Mouse (Mus musculus): ENCODE measurements at regions not wholly inside any gene's neighbourhood (a gene's known extent, or its start where the extent isn't known, plus 50 kb on each side); places are given as distances from the start of the nearest gene placed in this dataset.

DNA sequence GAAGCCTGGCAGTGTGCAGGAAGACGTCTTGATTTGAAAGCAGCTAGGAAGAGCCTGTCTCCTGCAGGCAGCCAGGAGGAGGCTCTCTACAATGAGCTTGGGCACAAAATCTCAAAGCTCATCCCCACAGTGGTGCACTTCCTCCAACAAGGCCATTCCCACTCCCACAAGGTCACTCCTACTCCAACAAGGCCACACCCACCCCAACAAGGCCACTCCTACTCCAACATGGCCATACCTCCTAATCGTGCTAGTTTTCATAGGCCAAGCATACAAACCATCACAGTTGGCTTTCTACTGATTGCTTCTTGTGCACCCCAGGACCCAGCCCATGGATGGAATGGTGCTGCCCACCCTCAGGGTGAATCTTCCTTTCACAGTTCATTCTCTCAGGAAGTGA lies 223.7 kb downstream of the Matn1 start:
- Histone ChIP-seq H3K27ac (ENCODE audit: insufficient read depth, low read depth) (no peak overlapping the region), H3K36me3 (replicated peaks in 1 of 2; ENCODE audit: control insufficient read depth in 1 of 2, insufficient read depth in 1 of 2, low read length in 1 of 2) (no peaks in the 10 kb centered on the region), H3K79me2 (replicated peaks; ENCODE audit: control insufficient read depth, extremely low read depth, insufficient read depth, poor library complexity, severe bottlenecking) (no peaks in the 10 kb centered on the region), H3K4me3 (replicated peaks in 1 of 3; ENCODE audit: low read depth in 2 of 3, low read length in 2 of 3, poor library complexity in 1 of 3) (no peak overlapping the region), H3K9ac (ENCODE audit: insufficient read depth, low read depth) (no peak overlapping the region), H3K27me3 (replicated peaks) (peaks cover 86% of the 10 kb centered on the region), H3K9me3 (replicated peaks; ENCODE audit: low read length) (peaks cover 2% of the 10 kb centered on the region), H3K4me2 (ENCODE audit: insufficient read depth, low read depth, poor library complexity, severe bottlenecking) (no peak overlapping the region), H3K4me1 (ENCODE audit: control insufficient read depth in 1 of 2, insufficient read depth in 2 of 2) (peaks cover 0 to 3% of the 10 kb centered on the region in 2 experiments; a peak in 1 of 4 replicates)
- no peak for DNase-seq (ENCODE audit: extremely low read depth)
- dilution Hi-C loops (cut with MboI; ENCODE audit: extremely low pct_ligation_motif_present, extremely low pct_unique_long_range_greater_than_20kb, low sequenced_read_pairs) (no loop called here), in situ Hi-C loops (cut with MboI; ENCODE audit: low pct_ligation_motif_present, low pct_unique_long_range_greater_than_20kb, low sequenced_read_pairs) (no loop called here)
- TF ChIP-seq GABPA (IDR thresholded peaks at IDR 0.05; ENCODE audit: insufficient replicate concordance, low read depth, low read length) (no peak), ZNF384 (IDR thresholded peaks at IDR 0.05; ENCODE audit: low read depth, low read length) (no peak), JUN (IDR thresholded peaks at IDR 0.05; ENCODE audit: insufficient read depth, low read depth, low read length) (no peak)

DNA sequence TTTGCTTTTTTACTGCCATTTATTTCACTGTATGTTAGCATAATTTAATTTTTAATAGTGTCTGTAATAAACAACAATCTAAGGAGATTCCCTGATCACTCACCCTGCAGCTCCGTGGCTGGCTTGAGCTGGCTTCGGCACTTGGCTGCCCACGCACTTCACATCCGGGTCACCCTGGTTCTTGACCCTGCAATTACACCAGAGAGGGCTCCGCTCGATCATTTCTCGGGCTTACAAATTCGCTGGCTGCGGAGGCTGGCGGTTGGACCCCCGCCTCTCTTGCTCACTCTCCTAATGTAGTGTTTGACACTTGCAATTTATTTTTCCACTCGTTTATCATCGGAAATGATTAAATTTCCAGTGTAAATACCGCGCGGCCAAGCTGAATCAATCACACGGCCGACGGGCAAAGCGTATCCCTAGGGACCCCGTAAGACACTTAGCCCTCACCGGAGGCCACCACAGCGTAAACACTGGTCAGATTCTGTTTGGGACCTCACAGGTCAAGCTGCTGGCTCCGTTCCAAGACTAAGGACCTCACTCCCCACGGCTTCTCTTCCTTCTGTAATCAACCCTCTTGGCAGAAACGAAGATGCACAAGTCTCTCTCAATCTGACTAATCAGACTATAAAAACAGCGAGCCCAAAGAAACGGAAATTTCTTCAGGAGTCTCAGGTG lies 229.7 kb downstream of the Matn1 start:
- H3K9ac ChIP-seq (ENCODE audit: insufficient read depth, low read depth) = no peak overlapping the region
- H3K36me3 ChIP-seq (replicated peaks in 1 of 2; ENCODE audit: control insufficient read depth in 1 of 2, insufficient read depth in 1 of 2, low read length in 1 of 2) = no peaks in the 10 kb centered on the region
- in situ Hi-C loops (cut with MboI; ENCODE audit: low pct_ligation_motif_present, low pct_unique_long_range_greater_than_20kb, low sequenced_read_pairs) (no loop called here), dilution Hi-C loops (cut with MboI; ENCODE audit: extremely low pct_ligation_motif_present, extremely low pct_unique_long_range_greater_than_20kb, low sequenced_read_pairs) (no loop called here)
- H3K4me1 ChIP-seq (ENCODE audit: control insufficient read depth in 1 of 2, insufficient read depth in 2 of 2) = no peaks in the 10 kb centered on the region
- H3K27ac ChIP-seq (ENCODE audit: insufficient read depth, low read depth) = no peak overlapping the region
- no peaks in the 10 kb centered on the region for H3K79me2 ChIP-seq (replicated peaks; ENCODE audit: control insufficient read depth, extremely low read depth, insufficient read depth, poor library complexity, severe bottlenecking)
- peaks cover 70% of the 10 kb centered on the region for H3K27me3 ChIP-seq (replicated peaks)
- H3K4me2 ChIP-seq (ENCODE audit: insufficient read depth, low read depth, poor library complexity, severe bottlenecking) = no peak overlapping the region
- no peak for DNase-seq (ENCODE audit: extremely low read depth)
- no peak overlapping the region for H3K4me3 ChIP-seq (replicated peaks in 1 of 3; ENCODE audit: low read depth in 2 of 3, low read length in 2 of 3, poor library complexity in 1 of 3)
- TF ChIP-seq CTCF (conservative IDR thresholded peaks at IDR 0.05 in 1 of 2, IDR thresholded peaks at IDR 0.05 in 1 of 2; ENCODE audit: low read depth in 2 of 2, low read length in 2 of 2) (no peak), CHD2 (IDR thresholded peaks at IDR 0.05; ENCODE audit: low read length) (no peak), EP300 (IDR thresholded peaks at IDR 0.05; ENCODE audit: low read length) (no peak), TBP (conservative IDR thresholded peaks at IDR 0.05; ENCODE audit: low read depth, low read length) (no peak), TCF12 (IDR thresholded peaks at IDR 0.05; ENCODE audit: low read depth, low read length) (no peak), UBTF (IDR thresholded peaks at IDR 0.05; ENCODE audit: low read depth, low read length) (no peak), ZKSCAN1 (IDR thresholded peaks at IDR 0.05; ENCODE audit: borderline replicate concordance, low read depth, low read length) (no peak), MEF2A (IDR thresholded peaks at IDR 0.05; ENCODE audit: borderline replicate concordance, low read depth, low read length) (no peak), JUN (IDR thresholded peaks at IDR 0.05; ENCODE audit: insufficient read depth, low read depth, low read length) (no peak), IRF4 (IDR thresholded peaks at IDR 0.05; ENCODE audit: low read depth, low read length) (no peak), KAT2A (IDR thresholded peaks at IDR 0.05; ENCODE audit: insufficient replicate concordance, low read length) (no peak), ZNF384 (IDR thresholded peaks at IDR 0.05; ENCODE audit: low read depth, low read length) (no peak), POLR2A (IDR thresholded peaks at IDR 0.05; ENCODE audit: low read depth, low read length) (no peak)
- H3K9me3 ChIP-seq (replicated peaks; ENCODE audit: low read length) = peaks cover 2% of the 10 kb centered on the region

Measured in CH12.LX (cell line).